Mouse (Mus musculus) left cerebral cortex, postnatal 25 days (tissue): Measurements from ENCODE around the gene Me3. TPM values are rescaled to one million over a fixed set of nuclear protein-coding genes. Genes with fewer than 3 reads are reported as not detected.

Experiments
- DNase-seq, 2 experiments: peaks; one replicate each; pipeline ENCODE4 v3.0.0; 2022; ENCODE audit warnings: low spot score in 2 of 2, mixed read lengths in 1 of 2
- intact Hi-C: fragments of 180-260 bp; cut with DNase I; formaldehyde crosslinking; loops from one replicate; pipeline ENCODE4 v1.15.1; 2025
- total RNA-seq, 2 experiments: library from RNA; stranded (reverse); gene quantifications; 2 replicates each; pipeline ENCODE4 v1.2.3; 2021

Me3 gene
- total RNA-seq, 2 experiments from 2014 or later, result 93.5 to 100 TPM

DNA sequence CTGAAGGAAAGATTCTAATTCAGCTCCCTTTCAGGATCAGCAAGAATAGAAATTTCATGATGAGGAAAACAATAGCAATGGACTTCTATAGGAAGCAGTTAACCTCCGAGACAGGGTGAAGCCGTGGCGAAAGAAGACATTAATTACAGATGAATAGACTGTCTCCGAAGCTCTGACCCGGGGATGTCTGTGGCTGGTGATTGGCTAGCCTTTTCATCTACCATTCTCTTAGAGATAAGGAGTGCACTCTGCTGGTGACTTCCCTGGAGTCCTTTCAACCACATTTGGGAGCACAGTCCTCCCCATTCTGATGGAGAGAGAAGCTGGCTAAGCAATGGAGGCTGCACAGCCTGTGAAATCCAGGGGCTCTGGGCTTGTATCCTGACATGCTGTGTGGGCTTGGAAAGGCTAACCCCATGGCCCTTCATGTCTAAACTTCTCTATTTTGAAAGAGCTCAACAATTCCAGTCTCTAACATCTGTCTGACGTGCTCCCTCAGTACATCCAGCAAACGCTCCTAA is 25.6 kb downstream of the Me3 start:
- DNase-seq, result no peak
- intact Hi-C loops, result no loop called here

DNA sequence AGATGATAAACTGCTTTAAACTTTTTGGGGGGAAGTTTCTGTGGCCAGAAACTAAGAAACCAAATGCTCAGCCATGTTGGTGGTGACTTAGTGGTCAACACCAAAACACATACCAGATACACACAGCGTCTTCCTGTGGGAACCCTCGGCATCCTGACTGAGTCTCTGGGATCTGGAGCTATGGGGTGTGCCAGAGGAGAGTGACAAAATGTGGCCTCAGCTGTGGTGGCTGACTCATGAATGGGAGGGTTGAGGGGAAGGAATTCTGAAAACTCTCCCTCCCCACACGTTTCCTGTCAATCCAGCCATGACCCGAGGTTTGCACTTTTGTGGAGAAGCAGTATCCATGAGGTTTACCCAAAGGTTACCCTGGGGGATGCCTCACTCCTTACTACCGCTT is 32.0 kb downstream of the Me3 start:
- intact Hi-C loops, result no loop called here
- DNase-seq, result no peak

DNA sequence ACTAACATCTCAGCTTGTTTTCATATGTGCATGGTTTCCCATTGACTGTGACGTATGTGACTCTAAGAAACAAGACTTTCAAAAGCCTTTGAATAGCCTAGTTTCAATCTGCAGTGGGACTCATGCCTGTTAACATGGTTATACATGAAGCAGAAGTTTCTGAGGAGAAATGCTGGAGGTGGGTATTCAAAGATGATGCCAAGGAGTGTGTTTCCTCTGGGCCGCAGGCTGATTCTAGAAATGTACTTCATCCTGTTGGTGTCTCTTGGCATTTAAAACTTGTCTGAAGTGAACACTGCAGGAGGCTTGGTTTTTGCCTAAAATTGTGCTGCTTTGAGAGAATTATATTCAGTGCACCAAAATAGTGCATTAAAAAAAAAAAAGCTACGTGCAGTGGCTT is 34.2 kb downstream of the Me3 start:
- intact Hi-C loops, result loop anchor here (5.0 kb wide), 1 partner anchor 154 kb away; no protein-coding TSS in a partner anchor
- DNase-seq, result peak in 1 of 2 experiments; percentile 86

DNA sequence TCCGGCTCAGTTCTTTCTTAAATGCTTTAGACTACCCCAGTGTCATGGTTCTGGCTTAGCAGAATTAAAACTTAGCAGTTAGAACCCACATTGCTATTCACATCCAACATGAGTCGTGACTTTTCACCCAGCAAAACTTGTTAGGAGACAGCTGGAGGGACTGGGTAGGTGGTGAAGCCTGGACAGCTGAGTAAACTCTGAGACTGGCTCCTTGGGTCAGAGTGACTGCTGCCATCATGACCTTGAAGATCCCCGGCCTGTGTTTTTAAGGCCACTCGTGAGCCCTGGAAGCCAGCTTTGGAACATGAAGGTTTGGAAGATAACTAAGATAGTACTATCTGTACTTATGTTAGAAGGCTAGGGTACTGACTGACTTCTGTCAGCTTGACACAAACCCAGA is 35.4 kb downstream of the Me3 start:
- intact Hi-C loops, result loop anchor here (5.0 kb wide), 1 partner anchor 155 kb away; no protein-coding TSS in a partner anchor
- DNase-seq, result no peak

DNA sequence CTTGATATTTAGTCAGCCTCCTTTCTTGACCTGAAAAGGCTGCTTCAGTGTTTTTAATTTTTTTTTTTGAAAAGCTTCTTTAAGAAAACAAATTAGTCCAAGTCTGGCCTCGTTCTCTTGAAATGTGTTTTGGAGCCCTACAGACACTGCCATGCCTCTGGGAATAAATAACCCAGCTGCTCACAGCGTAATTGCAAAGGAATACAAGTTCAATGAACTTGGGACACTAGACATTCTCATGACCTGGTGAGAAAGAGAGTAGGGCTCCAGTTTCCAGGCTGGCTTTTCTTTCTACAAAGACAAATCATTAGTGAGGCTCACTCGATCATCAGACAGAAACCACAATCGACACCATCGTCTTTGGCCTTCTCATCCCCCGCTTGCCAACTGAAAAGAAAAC is 37.3 kb downstream of the Me3 start:
- DNase-seq, result no peak
- intact Hi-C loops, result loop anchor here (5.0 kb wide), 1 partner anchor 157 kb away; no protein-coding TSS in a partner anchor

DNA sequence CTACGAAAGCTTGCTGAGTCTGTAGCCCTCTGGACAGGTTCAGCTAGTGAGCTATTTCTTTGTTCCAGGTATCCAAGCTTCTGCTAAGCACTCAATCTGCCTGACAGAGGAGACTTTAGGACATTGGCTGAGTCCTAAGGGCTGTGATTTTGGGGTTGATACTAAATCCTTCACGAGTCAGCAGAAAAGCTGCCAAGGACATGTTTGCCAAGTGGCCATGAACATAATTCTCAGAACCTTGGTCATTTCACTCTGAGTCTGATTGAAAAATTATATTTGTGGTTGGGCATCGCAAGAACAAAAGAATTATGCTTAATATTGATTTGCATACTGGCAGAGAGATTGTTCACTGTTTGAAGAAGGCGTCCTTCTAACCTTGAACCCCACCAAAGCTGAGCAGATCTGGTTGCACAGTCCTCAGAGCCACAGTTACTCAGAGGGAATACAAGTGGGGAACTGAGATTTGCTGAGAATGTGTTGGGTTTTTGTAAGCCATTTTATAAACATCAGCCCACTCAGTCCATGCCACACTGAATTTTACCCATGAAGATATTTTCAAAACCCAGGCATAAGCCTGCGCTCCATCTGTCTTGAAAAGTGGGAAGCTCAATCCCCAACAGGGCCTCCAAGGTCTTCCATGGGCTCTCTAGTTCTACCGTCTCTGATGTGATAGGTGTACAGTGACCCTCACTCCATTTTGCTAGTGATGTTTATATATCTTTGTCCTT is 39.1 kb downstream of the Me3 start:
- peak in 1 of 2 experiments; percentile 78 for DNase-seq
- intact Hi-C loops, result loop anchor here (5.0 kb wide), 1 partner anchor 109 kb away; no protein-coding TSS in a partner anchor

GRCm38 (mm10) chr7:89676176-89676575 is 44.0 kb downstream of the Me3 start:
- no peak for DNase-seq
- intact Hi-C loops, result no loop called here

DNA sequence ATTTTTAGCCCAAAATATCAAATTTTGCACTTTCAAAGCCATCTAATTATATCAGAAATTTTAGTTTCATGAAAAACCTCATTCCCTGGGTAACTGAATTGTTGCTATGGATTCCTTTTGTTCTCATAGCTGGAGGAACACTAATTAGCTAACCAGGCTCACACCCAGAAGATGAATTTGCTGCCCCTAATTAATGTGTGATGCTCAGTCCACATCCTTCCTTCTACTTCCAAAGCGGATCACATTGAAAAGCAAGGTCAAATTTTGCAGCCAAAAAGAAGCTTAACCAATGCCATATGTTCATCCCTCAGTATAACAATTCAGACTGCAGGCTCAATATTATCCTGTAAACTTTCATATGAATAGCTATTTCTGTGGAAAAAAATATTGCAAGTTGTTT is 45.7 kb downstream of the Me3 start:
- intact Hi-C loops, result no loop called here
- no peak for DNase-seq

GRCm38 (mm10) chr7:89678719-89679118 is 46.5 kb downstream of the Me3 start:
- intact Hi-C loops, result no loop called here
- no peak for DNase-seq

GRCm38 (mm10) chr7:89679139-89679538 is 46.9 kb downstream of the Me3 start:
- intact Hi-C loops, result no loop called here
- no peak for DNase-seq

- intact Hi-C loops, result no loop called here
- DNase-seq, result no peak
Observed at GRCm38 (mm10) chr7:89679621-89680140, 47.5 kb downstream of the Me3 start.

- no peak for DNase-seq
- intact Hi-C loops, result no loop called here
Observed at GRCm38 (mm10) chr7:89680891-89681290, 48.7 kb downstream of the Me3 start.

- intact Hi-C loops, result no loop called here
- peak in 1 of 2 experiments; percentile 57 for DNase-seq
Observed at GRCm38 (mm10) chr7:89681666-89682470, 49.7 kb downstream of the Me3 start.

DNA sequence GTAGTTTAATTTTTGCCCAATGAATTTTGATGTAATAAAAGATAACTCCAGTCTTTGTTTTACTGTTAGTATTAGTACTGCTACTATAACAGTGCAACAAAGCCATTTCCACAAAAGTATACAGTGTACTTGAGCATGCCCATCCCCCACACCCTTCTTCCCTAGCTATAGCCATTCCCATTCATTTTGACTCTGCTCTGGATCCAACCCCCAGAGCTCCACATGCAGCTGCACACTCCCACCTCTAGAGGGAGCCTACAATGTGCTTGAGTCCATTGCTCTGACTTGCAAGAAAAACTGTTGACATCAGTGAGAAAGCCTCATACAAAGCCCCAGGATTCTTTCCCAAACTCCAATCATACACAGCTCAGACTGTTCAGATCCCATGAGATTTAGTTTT is 66.0 kb downstream of the Me3 start:
- intact Hi-C loops, result no loop called here
- no peak for DNase-seq

DNA sequence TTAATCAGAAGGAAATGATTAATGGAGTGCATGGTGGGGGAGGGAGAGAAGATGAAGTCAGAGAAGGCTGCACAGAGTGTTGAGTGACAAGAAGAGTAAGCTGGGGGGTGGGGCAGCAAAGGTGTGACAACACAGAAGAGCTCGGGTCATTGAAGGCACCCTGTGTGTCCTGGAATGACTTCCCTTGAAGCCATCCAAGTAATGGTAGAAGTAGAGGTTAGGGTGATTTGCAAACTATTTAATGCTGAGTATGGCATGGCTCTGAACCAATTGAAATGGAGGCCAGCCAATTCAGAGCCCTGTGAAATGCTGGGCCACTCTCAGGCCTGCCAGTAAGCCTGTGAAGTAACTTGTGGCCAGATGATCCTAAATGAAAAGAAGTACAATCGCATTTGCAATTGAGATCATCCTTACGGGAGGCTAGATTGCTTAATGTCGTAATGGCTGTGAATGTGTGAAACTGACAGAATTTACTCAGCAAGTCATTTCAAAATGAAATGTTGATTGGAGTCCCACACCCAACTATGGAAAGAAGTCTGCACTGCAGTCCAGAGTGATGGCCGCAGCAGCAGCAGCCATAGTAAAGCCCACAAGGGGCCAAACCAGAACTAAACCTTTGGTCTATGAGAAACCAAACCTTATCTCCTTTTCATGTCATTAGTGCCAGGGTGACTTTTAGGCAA is 67.6 kb downstream of the Me3 start:
- no peak for DNase-seq
- intact Hi-C loops, result no loop called here

DNA sequence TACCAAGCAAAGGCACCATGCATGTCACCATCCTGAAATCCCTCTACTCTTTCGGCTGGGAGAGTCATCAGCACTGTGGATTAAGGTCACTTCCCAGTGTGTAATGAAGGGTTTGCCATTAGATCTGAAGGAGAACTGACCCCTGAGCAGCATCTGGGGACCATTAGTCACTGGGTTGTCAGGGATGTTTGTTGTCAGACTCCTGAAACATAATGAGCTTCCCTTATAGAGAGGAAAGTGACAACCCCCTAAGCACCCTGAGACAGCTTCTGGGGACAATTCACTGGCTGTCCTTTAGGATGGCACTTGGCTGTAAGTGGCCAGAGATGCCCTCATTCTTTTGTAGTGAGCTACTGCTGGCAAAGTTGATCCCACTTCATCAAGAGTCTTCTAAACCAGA is 68.3 kb downstream of the Me3 start:
- intact Hi-C loops, result no loop called here
- no peak for DNase-seq

DNA sequence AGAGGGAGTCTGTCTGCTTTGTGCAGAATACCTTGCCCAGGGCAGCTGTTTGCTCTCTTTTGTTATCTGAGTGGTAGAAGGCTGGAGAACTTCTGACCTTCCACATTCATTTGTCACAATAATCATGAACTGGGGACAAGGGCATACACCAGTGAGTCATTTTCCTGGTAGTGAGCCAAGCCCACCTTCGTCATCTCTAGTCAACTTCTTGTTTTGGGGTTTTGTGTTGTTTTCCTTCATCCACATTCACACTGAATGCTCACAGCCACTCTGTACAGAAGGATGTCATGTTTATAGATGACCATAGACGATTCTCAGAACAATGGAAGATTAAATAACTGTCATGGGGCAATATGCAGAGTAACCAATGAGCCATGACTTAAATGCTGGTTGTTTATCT is 78.6 kb downstream of the Me3 start:
- intact Hi-C loops, result no loop called here
- no peak for DNase-seq

GRCm38 (mm10) chr7:89713059-89713458 is 80.9 kb downstream of the Me3 start:
- intact Hi-C loops, result no loop called here
- no peak for DNase-seq

- intact Hi-C loops, result no loop called here
- DNase-seq, result no peak
Observed at GRCm38 (mm10) chr7:89716226-89716625, 84.0 kb downstream of the Me3 start.

DNA sequence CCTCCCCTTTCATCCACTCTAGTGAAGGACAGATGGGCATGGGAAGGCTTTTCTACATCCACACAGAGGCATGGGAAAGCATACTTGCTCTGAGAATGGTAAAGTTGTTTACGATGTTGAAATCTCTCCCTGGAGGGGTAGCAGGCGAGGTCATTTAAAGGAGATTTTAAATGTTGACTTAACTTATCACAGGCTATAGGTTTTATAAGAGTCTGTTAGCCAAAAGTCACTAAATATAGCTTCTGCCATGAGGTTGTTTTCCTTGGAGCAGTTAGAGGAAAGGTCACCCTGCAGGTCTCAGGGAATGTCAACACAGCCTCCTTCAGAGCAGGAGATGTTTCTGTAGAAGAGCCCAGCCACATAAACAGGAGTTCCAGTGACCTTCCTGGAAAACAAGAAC is 85.3 kb downstream of the Me3 start:
- DNase-seq, result no peak
- intact Hi-C loops, result no loop called here
